ENCODE assay signal across 12 mouse cellular contexts in genomic region chr13:41416065-41417016, GRCm38 (mm10).
A peak's percentile ranks its signal among the peaks of the same experiment; 100 is the strongest.
DNase-seq lines count a peak whose midpoint lies in the region; ATAC-seq and TF ChIP-seq lines count a peak whose summit lies in the region.
"Had no signal": no experiment of that assay in that cellular context is flagged by ENCODE, and none has a peak within 500 bp of the region (broad histone marks: within the 10 kb centered on the region; RNA-seq: fewer than 3 reads in every experiment).

No protein-coding gene starts in this region.

- H3K4me3 ChIP-seq in limb, embryonic 12.5 days (replicated peaks) = no peak overlapping the region
- no peak overlapping the region for H3K4me3 ChIP-seq in limb, embryonic 10.5 days
- H3K4me3 ChIP-seq in embryonic facial prominence, embryonic 14.5 days (ENCODE audit: low read depth, low read length) = no peak overlapping the region
- no peak overlapping the region for H3K4me3 ChIP-seq in limb, embryonic 14.5 days (replicated peaks; ENCODE audit: low read length)
- no peak overlapping the region for H3K4me3 ChIP-seq in stomach, embryonic 15.5 days (replicated peaks)
- H3K4me3 ChIP-seq: embryonic facial prominence, embryonic 15.5 days; megakaryocyte, embryonic 14.5 days had no signal

- H3K9ac ChIP-seq in limb, embryonic 12.5 days (replicated peaks) = no peak overlapping the region
- no peak overlapping the region for H3K9ac ChIP-seq in embryonic facial prominence, embryonic 14.5 days (ENCODE audit: low read depth, low read length)
- no peak overlapping the region for H3K9ac ChIP-seq in limb, embryonic 14.5 days (ENCODE audit: low read depth, low read length, severe bottlenecking)
- H3K9ac ChIP-seq in stomach, embryonic 15.5 days = no peak overlapping the region
- H3K9ac ChIP-seq: embryonic facial prominence, embryonic 15.5 days; liver, embryonic 14.5 days had no signal

- H3K4me1 ChIP-seq in limb, embryonic 12.5 days (replicated peaks) = peaks cover 10% of the 10 kb centered on the region
- no peaks in the 10 kb centered on the region for H3K4me1 ChIP-seq in limb, embryonic 10.5 days
- no peaks in the 10 kb centered on the region for H3K4me1 ChIP-seq in embryonic facial prominence, embryonic 14.5 days (ENCODE audit: control insufficient read depth, insufficient read depth, low read length)
- H3K4me1 ChIP-seq in limb, embryonic 14.5 days (ENCODE audit: control insufficient read depth, insufficient read depth, low read length) = peaks cover 5% of the 10 kb centered on the region; the same call in 1 of the 2 replicates
- no peaks in the 10 kb centered on the region for H3K4me1 ChIP-seq in stomach, embryonic 15.5 days
- H3K4me1 ChIP-seq: embryonic facial prominence, embryonic 15.5 days; megakaryocyte, embryonic 14.5 days had no signal

- H3K27me3 ChIP-seq in limb, embryonic 12.5 days = no peaks in the 10 kb centered on the region
- no peaks in the 10 kb centered on the region for H3K27me3 ChIP-seq in limb, embryonic 10.5 days (ENCODE audit: low read depth, poor library complexity, severe bottlenecking)
- H3K27me3 ChIP-seq in embryonic facial prominence, embryonic 14.5 days (replicated peaks; ENCODE audit: control insufficient read depth, insufficient read depth, low read length) = no peaks in the 10 kb centered on the region
- H3K27me3 ChIP-seq in limb, embryonic 14.5 days (ENCODE audit: control insufficient read depth, insufficient read depth, low read length) = no peaks in the 10 kb centered on the region
- no peaks in the 10 kb centered on the region for H3K27me3 ChIP-seq in stomach, embryonic 15.5 days (replicated peaks)
- H3K27me3 ChIP-seq: CH12.LX; embryonic facial prominence, embryonic 15.5 days; megakaryocyte, embryonic 14.5 days had no signal

- H3K36me3 ChIP-seq in limb, embryonic 12.5 days = no peaks in the 10 kb centered on the region
- no peaks in the 10 kb centered on the region for H3K36me3 ChIP-seq in limb, embryonic 10.5 days
- H3K36me3 ChIP-seq in embryonic facial prominence, embryonic 14.5 days (ENCODE audit: control insufficient read depth, insufficient read depth, low read length) = no peaks in the 10 kb centered on the region
- H3K36me3 ChIP-seq in limb, embryonic 14.5 days (ENCODE audit: control insufficient read depth, insufficient read depth, low read length) = no peaks in the 10 kb centered on the region
- no peaks in the 10 kb centered on the region for H3K36me3 ChIP-seq in stomach, embryonic 15.5 days
- H3K36me3 ChIP-seq: embryonic facial prominence, embryonic 15.5 days had no signal

- ATAC-seq in limb, embryonic 12.5 days (ENCODE audit: insufficient number of reproducible peaks, insufficient read depth, low FRiP score, low TSS enrichment, low read depth) = peak; percentile 56; the same call in 1 of the 2 replicates
- peak; percentile 68; the same call in 1 of the 2 replicates for ATAC-seq in embryonic facial prominence, embryonic 14.5 days (ENCODE audit: low read depth)
- ATAC-seq in limb, embryonic 14.5 days (ENCODE audit: low FRiP score, low read depth) = peak; percentile 62; the same call in 1 of the 2 replicates
- peak; percentile 18; the same call in 1 of the 2 replicates for ATAC-seq in stomach, embryonic 15.5 days (ENCODE audit: insufficient read depth, low FRiP score, low read depth)

- no peak overlapping the region for H3K27ac ChIP-seq in limb, embryonic 12.5 days
- no peak overlapping the region for H3K27ac ChIP-seq in limb, embryonic 10.5 days
- H3K27ac ChIP-seq in embryonic facial prominence, embryonic 14.5 days (replicated peaks; ENCODE audit: low read depth, low read length) = no peak overlapping the region
- H3K27ac ChIP-seq in limb, embryonic 14.5 days (replicated peaks; ENCODE audit: low read depth, low read length) = no peak overlapping the region
- H3K27ac ChIP-seq in stomach, embryonic 15.5 days = no peak overlapping the region
- H3K27ac ChIP-seq: embryonic facial prominence, embryonic 15.5 days; liver, embryonic 14.5 days had no signal

- 63% methylated on average over 11 of the region's 11 CpGs for WGBS in limb, embryonic 12.5 days
- 83% methylated on average over 11 of the region's 11 CpGs for WGBS in limb, embryonic 10.5 days
- WGBS in embryonic facial prominence, embryonic 14.5 days = 72% methylated on average over 11 of the region's 11 CpGs
- 49% methylated on average over 11 of the region's 11 CpGs for WGBS in limb, embryonic 14.5 days
- WGBS in stomach, embryonic 15.5 days = 62% methylated on average over 11 of the region's 11 CpGs

- no peak for DNase-seq in limb, embryonic 10.5 days (ENCODE audit: low spot score)
- peak; percentile 34 for DNase-seq in embryonic facial prominence, embryonic 14.5 days (ENCODE audit: low spot score)
- peak; percentile 37 for DNase-seq in limb, embryonic 14.5 days (ENCODE audit: low spot score)
- no peak for DNase-seq in thymus, postnatal 4 days
- no peak for DNase-seq in right cerebral cortex, postnatal 36 days (ENCODE audit: low spot score in 2 of 2)
- DNase-seq: kidney, postnatal 10 days had no signal

- no peaks in the 10 kb centered on the region for H3K9me3 ChIP-seq in limb, embryonic 12.5 days
- H3K9me3 ChIP-seq in limb, embryonic 10.5 days (replicated peaks) = no peaks in the 10 kb centered on the region
- no peaks in the 10 kb centered on the region for H3K9me3 ChIP-seq in embryonic facial prominence, embryonic 14.5 days (ENCODE audit: control insufficient read depth, low read length)
- no peaks in the 10 kb centered on the region for H3K9me3 ChIP-seq in limb, embryonic 14.5 days (ENCODE audit: control insufficient read depth, low read length)
- no peaks in the 10 kb centered on the region for H3K9me3 ChIP-seq in stomach, embryonic 15.5 days
- H3K9me3 ChIP-seq: embryonic facial prominence, embryonic 15.5 days had no signal

- no peak for TF ChIP-seq POLR2A in limb, embryonic 14.5 days (IDR thresholded peaks at IDR 0.05; ENCODE audit: borderline replicate concordance, extremely low read depth, insufficient read depth, insufficient read length)

- H3K4me2 ChIP-seq in limb, embryonic 12.5 days = no peak overlapping the region
- H3K4me2 ChIP-seq in embryonic facial prominence, embryonic 14.5 days (ENCODE audit: low read depth, low read length) = no peak overlapping the region
- no peak overlapping the region for H3K4me2 ChIP-seq in limb, embryonic 14.5 days (replicated peaks; ENCODE audit: low read depth, low read length, severe bottlenecking)
- H3K4me2 ChIP-seq in stomach, embryonic 15.5 days = no peak overlapping the region
- H3K4me2 ChIP-seq: embryonic facial prominence, embryonic 15.5 days had no signal

Comparison
In these comparisons a context has a peak if more than half of its experiments do, and no peak if none do; other contexts are left out.
1. DNase-seq: peak in embryonic facial prominence, embryonic 14.5 days (single experiment) and limb, embryonic 14.5 days (single experiment); none in limb, embryonic 10.5 days (single experiment), thymus, postnatal 4 days (single experiment) and right cerebral cortex, postnatal 36 days (0 of 2).
2. ATAC-seq: peak in every context shown above with its lines; median percentile 68 in embryonic facial prominence, embryonic 14.5 days; 62 in limb, embryonic 14.5 days; 56 in limb, embryonic 12.5 days; 18 in stomach, embryonic 15.5 days.